Mouse (Mus musculus): ENCODE data around the gene Kptn.

Gene Kptn

GRCm38 (mm10) chr7:16161302-16161701, 41.6 kb downstream of the Kptn start:
- no peak for DNase-seq (ENCODE audit: low spot score)

- DNase-seq (ENCODE audit: low spot score): no peak
Measured at GRCm38 (mm10) chr7:16162036-16162435, 42.3 kb downstream of the Kptn start.

- DNase-seq (ENCODE audit: low spot score): no peak
Measured at GRCm38 (mm10) chr7:16172141-16172581, 52.5 kb downstream of the Kptn start.

- DNase-seq (ENCODE audit: low spot score): no peak
Measured at GRCm38 (mm10) chr7:16172586-16173140, 53.0 kb downstream of the Kptn start.

- DNase-seq (ENCODE audit: low spot score): no peak
Measured at GRCm38 (mm10) chr7:16173146-16173545, 53.5 kb downstream of the Kptn start.

- no peak for DNase-seq (ENCODE audit: low spot score)
Measured at GRCm38 (mm10) chr7:16174597-16175541, 55.2 kb downstream of the Kptn start, which contains the start of gene Meis3. Gene Meis3 (plus strand): TSS chr7:16175090.

- no peak for DNase-seq (ENCODE audit: low spot score)
Measured at GRCm38 (mm10) chr7:16175542-16175931, 55.8 kb downstream of the Kptn start.
